Mouse (Mus musculus) thymus, adult 2 months (tissue): Measurements from ENCODE around the gene Cdca3. TPM values are rescaled to one million over a fixed set of nuclear protein-coding genes. Genes with fewer than 3 reads are reported as not detected.
"Not testable (repeated sequence)": the region's sequence is repeated elsewhere in the genome, so short reads cannot be mapped to it uniquely, and the experiment has no call there.

Experiments used
- DNase-seq: peaks from one replicate; pipeline ENCODE4 v3.0.0; 2021
- H3K27ac ChIP-seq: fragments of 200-500 bp; 2 replicates; pipeline ENCODE4 v1.5.1; 2012; ENCODE audit warnings: low read length, control low read depth; ENCODE audit not compliant: control insufficient read depth, insufficient read depth
- H3K27me3 ChIP-seq: fragments of 200-500 bp; 2 replicates; pipeline ENCODE4 v1.6.1; 2012; ENCODE audit warnings: mild to moderate bottlenecking, low read length, moderate library complexity, mixed read lengths; ENCODE audit not compliant: control insufficient read depth, insufficient read depth
- H3K36me3 ChIP-seq: fragments of 200-500 bp; 2 replicates; pipeline ENCODE4 v1.6.1; 2012; ENCODE audit warnings: mild to moderate bottlenecking, low read length, moderate library complexity; ENCODE audit not compliant: control insufficient read depth, insufficient read depth
- H3K4me1 ChIP-seq: fragments of 200-500 bp; replicated peaks from 2 replicates; pipeline ENCODE4 v1.6.1; 2012; ENCODE audit warnings: low read length; ENCODE audit not compliant: control insufficient read depth, insufficient read depth
- H3K4me3 ChIP-seq: fragments of 200-500 bp; 2 replicates; pipeline ENCODE4 v1.5.1; 2012; ENCODE audit warnings: mild to moderate bottlenecking, low read length, control low read depth, moderate library complexity; ENCODE audit not compliant: control insufficient read depth, insufficient read depth
- CTCF ChIP-seq: fragments of 200-500 bp; IDR thresholded peaks from 2 replicates; pipeline ENCODE4 v1.5.1; 2012; ENCODE audit warnings: mild to moderate bottlenecking, control low read depth, low read length, moderate library complexity, borderline replicate concordance; ENCODE audit not compliant: control insufficient read depth, poor library complexity, insufficient read depth; ENCODE audit errors: extremely low read depth
- POLR2A ChIP-seq: fragments of 200-500 bp; IDR thresholded peaks from 2 replicates; pipeline ENCODE4 v1.6.1; 2012; ENCODE audit warnings: mild to moderate bottlenecking, low read length, control low read depth, moderate library complexity; ENCODE audit not compliant: control insufficient read depth, poor library complexity, insufficient read depth; ENCODE audit errors: extremely low read depth
- WGBS: fragments of 180-500 bp; shearing (Covaris S2); methylation state at CpG from one replicate; pipeline ENCODE4 v1.1.7; 2018; 5-methylcytosine and 5-hydroxymethylcytosine counted together
- polyA plus RNA-seq: library from polyadenylated mRNA; depleted of rRNA; stranded (reverse); fragments of >200 nt; gene quantifications from 2 replicates; pipeline ENCODE4 v1.2.3, GENCODE M21; 2012

The Cdca3 gene
- polyA plus RNA-seq, 1 experiment: 202 TPM

DNA sequence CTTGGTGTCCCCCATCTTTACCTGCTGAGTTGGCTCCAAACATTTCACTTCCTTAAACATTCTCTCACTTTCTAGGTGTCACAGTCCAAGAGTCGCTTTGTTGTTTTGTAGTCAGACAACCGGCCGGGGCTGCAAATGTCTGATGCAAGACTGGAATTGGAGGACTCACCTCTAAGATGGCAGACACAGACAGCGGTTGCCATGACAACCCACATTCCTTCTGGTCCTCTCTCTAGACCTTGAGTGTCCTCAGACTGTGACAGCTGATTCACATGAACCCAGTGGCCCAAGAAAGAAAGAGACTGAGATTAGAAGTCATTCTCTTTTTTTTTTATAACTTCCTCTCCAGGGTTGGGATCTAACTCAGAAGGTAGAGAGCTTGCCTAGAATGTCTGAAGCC lies 39.8 kb upstream of the Cdca3 start:
- TF ChIP-seq POLR2A (no peak), CTCF (no peak)
- no peaks in the 10 kb centered on the region for H3K27me3 ChIP-seq
- no peak for DNase-seq
- H3K36me3 ChIP-seq: no peaks in the 10 kb centered on the region
- no peak overlapping the region for H3K4me3 ChIP-seq
- H3K27ac ChIP-seq: no peak overlapping the region
- H3K4me1 ChIP-seq: no peaks in the 10 kb centered on the region
- 95% methylated on average over 4 of the region's 4 CpGs for WGBS

DNA sequence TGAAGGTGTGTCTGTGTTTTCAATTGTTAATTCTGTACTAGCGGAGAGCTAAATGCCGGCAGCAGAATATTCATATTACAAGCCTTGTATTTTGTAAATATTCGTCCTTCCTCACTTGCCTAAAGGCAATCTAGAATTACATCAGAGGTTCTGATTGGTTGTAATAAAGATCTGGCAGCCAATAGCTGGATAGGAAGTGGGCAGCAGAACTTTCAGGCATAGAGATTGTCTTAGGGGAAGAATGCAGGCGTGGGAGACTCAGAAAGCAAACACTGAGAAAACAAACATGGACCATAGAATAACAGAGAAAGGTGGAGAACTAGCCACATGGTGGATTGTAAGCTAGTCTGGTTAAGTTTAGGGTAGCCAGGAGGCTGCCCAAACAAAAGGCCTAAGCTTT lies 39.2 kb upstream of the Cdca3 start:
- H3K4me3 ChIP-seq: no peak overlapping the region
- 78% methylated on average over 4 of the region's 4 CpGs for WGBS
- DNase-seq: no peak
- H3K27ac ChIP-seq: no peak overlapping the region
- H3K4me1 ChIP-seq: no peaks in the 10 kb centered on the region
- no peaks in the 10 kb centered on the region for H3K36me3 ChIP-seq
- no peaks in the 10 kb centered on the region for H3K27me3 ChIP-seq
- no peak for TF ChIP-seq POLR2A

DNA sequence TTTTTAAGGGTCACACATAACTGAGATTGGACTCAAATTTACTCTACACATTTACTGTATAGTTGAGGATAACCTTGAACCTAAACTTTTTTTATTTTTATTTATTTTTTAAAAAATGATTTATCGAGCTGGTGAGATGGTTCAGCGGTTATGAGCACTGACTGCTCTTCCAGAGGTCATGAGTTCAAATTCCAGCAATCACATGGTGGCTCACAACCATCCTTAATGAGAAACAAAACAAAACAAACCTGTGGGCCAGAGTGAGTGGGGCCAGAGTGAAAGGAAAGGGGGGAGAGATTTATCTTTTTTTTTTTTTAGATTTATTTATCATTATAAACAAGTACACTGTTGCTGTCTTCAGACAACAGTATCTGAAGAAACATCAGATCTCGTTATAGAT lies 37.4 kb upstream of the Cdca3 start:
- 95% methylated on average over 3 of the region's 3 CpGs for whole genome bisulfite sequencing
- H3K4me3 ChIP-seq: no peak overlapping the region

DNA sequence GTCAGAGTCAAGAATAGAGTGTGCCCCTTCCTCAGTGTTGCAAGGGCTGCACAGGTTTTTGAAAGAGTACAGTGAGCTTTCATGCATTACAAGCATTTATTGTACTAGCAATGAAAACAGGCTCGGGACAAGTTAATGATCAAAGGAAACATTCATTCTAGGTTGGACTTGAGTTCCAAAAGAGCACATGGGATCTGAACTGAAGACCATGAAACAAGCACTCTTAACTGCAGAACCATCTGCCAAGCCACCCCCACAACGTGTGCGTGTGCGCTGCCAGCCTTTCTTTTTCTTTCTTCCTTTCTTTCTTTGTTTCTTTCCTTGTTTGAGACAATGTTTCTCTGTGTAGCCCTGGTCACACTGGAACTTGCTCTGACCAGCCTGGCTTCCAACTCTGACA lies 33.6 kb upstream of the Cdca3 start:
- no peak for DNase-seq

More for the DNA sequence above, 37.4 kb upstream of the Cdca3 start:
- Histone ChIP-seq H3K27me3 (no peaks in the 10 kb centered on the region), H3K4me1 (no peaks in the 10 kb centered on the region), H3K36me3 (no peaks in the 10 kb centered on the region), H3K27ac (no peak overlapping the region)
- TF ChIP-seq CTCF (no peak), POLR2A (no peak)
- DNase-seq: no peak

DNA sequence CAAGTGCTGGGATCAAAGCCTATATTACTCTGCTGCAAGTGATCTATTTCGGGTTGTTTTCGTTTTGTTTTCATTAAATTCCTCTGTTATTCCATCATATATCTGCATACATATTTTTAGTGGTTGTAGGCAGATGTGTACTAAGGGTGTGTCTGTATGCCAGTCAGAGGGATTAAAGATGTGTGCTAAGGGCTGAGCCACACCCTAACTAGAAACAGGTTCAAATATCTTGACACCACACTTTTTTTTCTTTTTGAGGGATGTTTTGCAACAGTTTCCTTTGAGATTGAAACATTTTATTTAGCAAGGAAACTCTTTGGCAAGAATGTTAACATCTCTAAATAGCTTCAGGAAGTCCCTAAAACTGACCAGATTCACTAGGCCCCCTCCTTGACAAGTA lies 33.1 kb upstream of the Cdca3 start:
- TF ChIP-seq CTCF (no peak), POLR2A (no peak)
- Histone ChIP-seq H3K27me3 (no peaks in the 10 kb centered on the region), H3K27ac (no peak overlapping the region), H3K4me1 (no peaks in the 10 kb centered on the region), H3K4me3 (no peak overlapping the region), H3K36me3 (no peaks in the 10 kb centered on the region)
- 89% methylated on average over 2 of the region's 2 CpGs for WGBS
- DNase-seq: no peak

More for the DNA sequence above, 33.6 kb upstream of the Cdca3 start:
- Histone ChIP-seq H3K4me3 (no peak overlapping the region), H3K4me1 (no peaks in the 10 kb centered on the region), H3K27me3 (no peaks in the 10 kb centered on the region), H3K27ac (no peak overlapping the region), H3K36me3 (no peaks in the 10 kb centered on the region)
- TF ChIP-seq CTCF: no peak
- TF ChIP-seq POLR2A: no peak
- WGBS: 89% methylated on average over 4 of the region's 4 CpGs

DNA sequence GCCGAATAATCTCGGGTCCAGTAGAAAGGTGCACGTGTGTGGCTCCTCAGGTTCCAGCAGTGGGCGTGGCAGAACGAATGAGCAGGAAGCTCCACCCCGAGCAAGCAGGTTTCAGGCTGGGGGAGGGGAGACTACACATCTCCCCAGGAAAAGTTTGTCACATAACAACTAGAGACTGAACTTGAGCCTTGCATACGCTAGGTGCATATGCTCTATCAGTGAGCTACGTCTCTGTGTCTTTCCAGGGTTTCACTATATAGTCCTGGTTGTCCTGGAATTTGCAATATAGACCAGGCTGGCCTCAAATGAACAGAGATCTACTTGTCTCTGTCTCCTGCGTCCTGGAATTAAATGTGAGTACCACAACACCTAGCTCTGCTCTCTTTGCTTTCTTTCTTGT lies 26.9 kb upstream of the Cdca3 start:
- H3K27ac ChIP-seq, H3K36me3 ChIP-seq, H3K4me1 ChIP-seq, H3K4me3 ChIP-seq, H3K27me3 ChIP-seq, DNase-seq: not testable (repeated sequence)
- 45% methylated on average over 6 of the region's 9 CpGs for WGBS

DNA sequence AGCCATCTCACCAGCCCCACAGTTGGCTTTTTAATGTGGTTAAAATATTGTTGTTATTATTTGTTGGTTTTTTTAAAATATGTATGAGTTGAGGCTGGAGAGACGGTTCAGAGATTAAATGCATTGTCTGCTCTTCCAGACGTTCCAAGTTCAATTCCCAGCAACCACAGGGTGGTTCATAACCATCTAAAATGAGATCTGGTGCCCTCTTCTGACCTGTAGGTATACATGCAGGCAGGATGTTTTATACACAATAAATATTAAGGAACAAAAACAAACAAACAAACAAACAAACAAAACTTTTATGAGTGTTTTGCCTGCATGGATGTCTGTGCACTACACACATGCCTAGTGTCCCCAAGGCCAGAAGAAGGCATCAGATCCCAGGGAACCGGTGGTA lies 26.3 kb upstream of the Cdca3 start:
- H3K36me3 ChIP-seq: no peaks in the 10 kb centered on the region
- H3K4me3 ChIP-seq: no peak overlapping the region
- no peaks in the 10 kb centered on the region for H3K27me3 ChIP-seq
- no peak for DNase-seq
- TF ChIP-seq CTCF (no peak), POLR2A (no peak)
- H3K27ac ChIP-seq: no peak overlapping the region
- WGBS: 92% methylated on average over 3 of the region's 3 CpGs
- peaks cover 3% of the 10 kb centered on the region for H3K4me1 ChIP-seq

DNA sequence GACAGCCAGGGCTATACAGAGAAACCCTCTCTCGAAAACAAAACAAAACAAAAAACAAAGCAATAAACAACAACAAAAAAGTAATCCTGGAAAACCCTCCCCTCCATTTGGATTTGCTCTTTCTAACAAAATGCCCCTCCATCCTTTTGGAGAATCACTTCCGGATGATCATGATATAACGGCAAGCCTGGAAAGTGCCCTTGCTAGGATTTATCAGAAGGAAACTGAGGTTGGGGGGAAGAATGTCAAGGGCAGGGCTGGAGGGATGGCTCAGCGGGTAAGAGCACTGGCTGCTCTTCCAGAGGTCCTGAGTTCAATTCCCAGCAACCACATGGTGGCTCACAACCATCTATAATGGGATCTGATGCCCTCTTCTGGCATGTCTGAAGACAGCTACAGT lies 25.7 kb upstream of the Cdca3 start:
- H3K27me3 ChIP-seq, H3K4me1 ChIP-seq, H3K36me3 ChIP-seq, DNase-seq, H3K27ac ChIP-seq, H3K4me3 ChIP-seq: not testable (repeated sequence)
- WGBS: 95% methylated on average over 4 of the region's 4 CpGs
